Mouse (Mus musculus) forebrain, embryonic 10.5 days (tissue): ENCODE measurements around the gene Bag6. TPM values are rescaled to one million over a fixed set of nuclear protein-coding genes. Genes with fewer than 3 reads are reported as not detected.
A peak's percentile ranks its signal among the peaks of the same experiment; 100 is the strongest.

Experiments
- DNase-seq: peaks from one replicate; pipeline ENCODE4 v3.0.0-alpha.2; 2017; ENCODE audit warnings: low spot score; ENCODE audit errors: extremely low spot score
- H3K27ac ChIP-seq: fragments of 300-500 bp; sonication (generic); 2 replicates; pipeline ENCODE4 v1.5.1; 2016; ENCODE audit warnings: mild to moderate bottlenecking
- H3K27me3 ChIP-seq: fragments of 300-500 bp; sonication (generic); 2 replicates; pipeline ENCODE4 v1.6.1; 2016; ENCODE audit warnings: mild to moderate bottlenecking; ENCODE audit not compliant: poor library complexity, severe bottlenecking
- H3K36me3 ChIP-seq: fragments of 300-500 bp; sonication (generic); replicated peaks from 2 replicates; pipeline ENCODE4 v1.6.1; 2016; ENCODE audit warnings: mild to moderate bottlenecking, moderate library complexity
- H3K4me1 ChIP-seq: fragments of 300-500 bp; sonication (generic); 2 replicates; pipeline ENCODE4 v1.6.1; 2016
- H3K4me3 ChIP-seq: fragments of 300-500 bp; sonication (generic); 2 replicates; pipeline ENCODE4 v1.5.1; 2016; ENCODE audit warnings: mild to moderate bottlenecking, moderate library complexity
- H3K9me3 ChIP-seq: fragments of 300-500 bp; sonication (generic); 2 replicates; pipeline ENCODE4 v1.6.1; 2016; ENCODE audit warnings: mild to moderate bottlenecking, moderate library complexity
- WGBS: fragments of 180-500 bp; shearing (Covaris S2); methylation state at CpG from one replicate; pipeline ENCODE4 v1.1.7; 2016; 5-methylcytosine and 5-hydroxymethylcytosine counted together
- polyA plus RNA-seq: library from polyadenylated mRNA; unstranded; fragments of >200 nt; fragmentation: Nextera tagmentation; extraction: Ambion mirVana; gene quantifications from 2 replicates; pipeline ENCODE4 v1.2.1, GENCODE M21; 2016

Bag6 gene
- polyA plus RNA-seq, 1 experiment from 2014 or later: 69.0 TPM

DNA sequence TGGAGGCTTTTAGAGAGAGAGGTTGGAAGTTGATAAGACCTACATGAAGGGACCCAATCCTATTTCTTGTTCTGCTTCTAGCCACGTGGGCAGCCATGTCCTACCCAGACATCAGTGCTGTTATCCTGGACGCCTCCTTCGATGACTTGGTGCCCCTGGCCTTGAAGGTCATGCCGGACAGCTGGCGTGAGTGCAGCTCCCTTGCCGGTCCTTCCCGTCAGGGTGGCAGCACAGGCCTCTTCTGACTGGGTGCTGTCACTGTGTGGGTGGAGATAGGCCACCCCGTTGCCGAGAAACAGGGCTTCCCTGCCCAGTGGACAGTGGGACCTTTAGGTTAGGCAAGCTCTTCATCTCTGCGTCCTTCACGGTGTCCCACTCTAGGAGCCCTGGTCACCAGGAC is 33.8 kb upstream of the Bag6 start:
- 88% methylated on average over 11 of the region's 11 CpGs for WGBS
- no peak overlapping the region for H3K4me3 ChIP-seq
- DNase-seq: no peak
- no peaks in the 10 kb centered on the region for H3K27me3 ChIP-seq
- no peaks in the 10 kb centered on the region for H3K9me3 ChIP-seq
- peaks cover 75% of the 10 kb centered on the region for H3K36me3 ChIP-seq
- peaks cover 8% of the 10 kb centered on the region for H3K4me1 ChIP-seq
- no peak overlapping the region for H3K27ac ChIP-seq

DNA sequence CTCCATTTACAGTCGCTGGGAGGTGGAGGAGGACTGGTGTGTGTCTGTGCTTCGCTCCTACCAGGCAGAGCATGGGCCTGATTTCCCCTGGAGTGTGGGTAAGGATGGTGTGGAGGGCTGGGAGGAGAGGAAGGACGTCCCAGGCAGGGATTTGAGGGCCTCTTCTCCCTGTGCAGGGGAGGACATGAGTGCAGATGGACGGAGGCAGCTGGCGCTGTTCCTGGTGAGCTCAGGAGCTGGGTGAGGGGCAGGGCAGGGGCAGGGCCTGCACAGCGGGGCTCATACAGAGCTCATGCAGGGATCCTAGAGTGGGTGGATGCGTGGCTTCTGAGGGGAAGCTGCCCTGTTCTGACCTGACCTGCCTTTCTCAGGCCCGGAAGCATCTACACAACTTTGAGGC is 32.7 kb upstream of the Bag6 start:
- H3K27me3 ChIP-seq: no peaks in the 10 kb centered on the region
- peaks cover 64% of the 10 kb centered on the region for H3K36me3 ChIP-seq
- H3K27ac ChIP-seq: no peak overlapping the region
- DNase-seq: no peak
- no peaks in the 10 kb centered on the region for H3K9me3 ChIP-seq
- H3K4me3 ChIP-seq: no peak overlapping the region
- peaks cover 11% of the 10 kb centered on the region for H3K4me1 ChIP-seq
- WGBS: 90% methylated on average over 7 of the region's 8 CpGs

DNA sequence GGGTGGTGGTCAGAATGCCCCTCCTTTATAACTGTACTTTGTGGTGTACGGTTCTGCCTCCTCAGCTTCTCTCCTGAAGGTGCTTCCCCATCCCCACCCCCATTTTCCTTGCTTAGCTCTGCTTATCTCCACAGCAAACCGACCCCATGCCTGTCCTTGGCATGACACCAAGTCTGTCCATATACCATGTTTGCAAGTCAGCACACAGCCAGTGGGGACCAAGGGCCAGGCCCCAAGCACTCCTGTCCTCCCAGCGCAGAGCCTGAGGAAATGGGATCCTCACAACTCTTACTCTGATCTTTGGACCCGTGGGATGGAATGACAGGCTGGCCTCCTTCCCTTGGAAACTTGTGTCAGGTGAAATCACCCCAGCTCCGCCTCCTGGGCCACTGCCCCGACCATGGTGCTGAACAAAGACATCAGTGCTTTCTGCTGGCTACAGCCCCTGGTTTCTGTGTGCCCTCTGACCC is 31.7 kb upstream of the Bag6 start:
- H3K4me1 ChIP-seq: peaks cover 11% of the 10 kb centered on the region
- H3K4me3 ChIP-seq: 0 out of 2 replicates have a peak overlapping the region, but pooled peaks have one; percentile 15
- H3K9me3 ChIP-seq: no peaks in the 10 kb centered on the region
- DNase-seq: no peak
- WGBS: 79% methylated on average over 6 of the region's 6 CpGs
- H3K36me3 ChIP-seq: peaks cover 56% of the 10 kb centered on the region
- H3K27me3 ChIP-seq: no peaks in the 10 kb centered on the region
- no peak overlapping the region for H3K27ac ChIP-seq

- no peak overlapping the region for H3K27ac ChIP-seq
- peaks cover 11% of the 10 kb centered on the region for H3K4me1 ChIP-seq
- peaks cover 47% of the 10 kb centered on the region for H3K36me3 ChIP-seq
- H3K9me3 ChIP-seq: no peaks in the 10 kb centered on the region
- no peak for DNase-seq
- 91% methylated on average over 7 of the region's 7 CpGs for whole genome bisulfite sequencing
- no peak overlapping the region for H3K4me3 ChIP-seq
- no peaks in the 10 kb centered on the region for H3K27me3 ChIP-seq
Observed at GRCm38 (mm10) chr17:35104079-35104478, 30.9 kb upstream of the Bag6 start.

DNA sequence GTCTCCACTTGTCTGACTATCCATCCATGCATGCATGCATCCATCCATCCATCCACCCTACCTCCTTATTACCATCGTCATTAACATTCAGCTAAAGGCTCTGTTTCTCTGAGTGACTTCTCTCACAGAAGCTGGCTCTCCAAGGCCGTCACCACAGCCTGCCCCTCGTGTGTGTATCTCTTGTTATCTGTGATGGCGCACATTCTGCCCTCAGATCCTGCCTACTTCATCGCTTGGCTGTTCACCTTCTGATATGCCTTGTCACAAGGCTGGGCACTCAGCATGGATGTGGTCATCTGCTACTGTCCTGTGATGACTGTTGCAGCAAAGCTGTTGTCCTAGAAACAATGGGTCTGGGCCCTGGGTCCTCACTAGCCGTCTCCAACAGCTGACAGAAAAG is 30.2 kb upstream of the Bag6 start:
- Histone ChIP-seq H3K27ac (no peak overlapping the region), H3K36me3 (peaks cover 41% of the 10 kb centered on the region), H3K27me3 (no peaks in the 10 kb centered on the region), H3K4me1 (peaks cover 11% of the 10 kb centered on the region), H3K4me3 (no peak overlapping the region), H3K9me3 (no peaks in the 10 kb centered on the region)
- DNase-seq: no peak
- 81% methylated on average over 6 of the region's 6 CpGs for whole genome bisulfite sequencing

GRCm38 (mm10) chr17:35105740-35106389 is 29.1 kb upstream of the Bag6 start:
- Histone ChIP-seq H3K27me3 (no peaks in the 10 kb centered on the region), H3K27ac (peak overlapping the region; percentile 82), H3K4me3 (peak overlapping the region; percentile 28), H3K4me1 (peaks cover 11% of the 10 kb centered on the region), H3K36me3 (peaks cover 30% of the 10 kb centered on the region), H3K9me3 (no peaks in the 10 kb centered on the region)
- 27% methylated on average over 13 of the region's 13 CpGs for WGBS
- peak; percentile 21 for DNase-seq

DNA sequence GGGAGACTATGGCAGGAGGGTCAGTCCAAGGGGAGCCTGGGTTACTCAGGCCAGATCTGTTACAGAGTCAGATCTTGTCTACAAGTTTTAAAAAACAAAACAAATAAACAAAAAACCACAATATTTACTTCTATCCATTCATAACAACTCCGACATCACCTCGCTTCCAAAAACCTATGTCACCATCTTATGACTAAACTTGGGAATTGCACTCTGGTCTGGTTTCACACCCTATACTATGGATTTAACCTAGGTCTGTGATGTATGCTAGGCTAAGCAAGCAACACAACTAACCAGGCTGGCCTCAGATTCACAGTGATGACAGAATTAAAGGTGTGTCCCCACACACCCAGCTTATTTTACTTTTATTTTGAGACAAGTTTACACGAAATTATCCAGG is 28.5 kb upstream of the Bag6 start:
- Histone ChIP-seq H3K4me3 (peak overlapping the region; percentile 28; the same call in 1 of the 2 replicates), H3K4me1 (peaks cover 11% of the 10 kb centered on the region), H3K27ac (peak overlapping the region; percentile 82), H3K9me3 (no peaks in the 10 kb centered on the region), H3K27me3 (no peaks in the 10 kb centered on the region), H3K36me3 (peaks cover 23% of the 10 kb centered on the region)
- WGBS: 81% methylated on average over 3 of the region's 3 CpGs
- DNase-seq: no peak

GRCm38 (mm10) chr17:35108097-35108496 is 26.9 kb upstream of the Bag6 start, which contains the start of gene Ly6g5c:
TSS of gene Ly6g5c (plus strand) at chr17:35108279.
- Histone ChIP-seq H3K9me3 (no peaks in the 10 kb centered on the region), H3K4me3 (no peak within 1 kb of the TSS), H3K36me3 (peaks cover 7% of the 10 kb centered on the region), H3K27ac (no peak within 1 kb of the TSS), H3K4me1 (peaks cover 11% of the 10 kb centered on the region), H3K27me3 (no peaks in the 10 kb centered on the region)
- no peak for DNase-seq
- 91% methylated on average over 6 of the region's 6 CpGs for WGBS

DNA sequence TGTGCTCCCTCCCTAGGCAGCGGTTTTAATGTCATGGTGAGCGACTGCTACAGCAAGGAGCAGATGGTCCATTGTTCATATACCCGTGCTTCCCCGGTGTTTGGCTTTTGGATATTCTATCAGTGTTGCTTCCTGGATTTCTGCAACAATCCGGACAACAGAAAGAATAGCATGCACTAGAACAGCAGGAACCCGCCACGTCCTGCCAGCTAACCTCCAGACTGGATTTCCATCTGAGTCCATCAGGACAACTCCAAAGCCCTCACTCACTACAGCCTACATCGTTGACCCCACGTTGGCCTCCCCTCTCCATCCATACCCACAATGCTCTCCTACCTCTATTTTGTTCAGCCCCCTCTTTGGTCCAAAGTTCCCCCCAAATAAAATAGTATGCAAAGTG is 23.2 kb upstream of the Bag6 start:
- Histone ChIP-seq H3K4me1 (no peaks in the 10 kb centered on the region), H3K36me3 (peaks cover 30% of the 10 kb centered on the region), H3K9me3 (no peaks in the 10 kb centered on the region), H3K4me3 (no peak overlapping the region), H3K27me3 (no peaks in the 10 kb centered on the region), H3K27ac (no peak overlapping the region)
- WGBS: 87% methylated on average over 9 of the region's 9 CpGs
- DNase-seq: no peak

DNA sequence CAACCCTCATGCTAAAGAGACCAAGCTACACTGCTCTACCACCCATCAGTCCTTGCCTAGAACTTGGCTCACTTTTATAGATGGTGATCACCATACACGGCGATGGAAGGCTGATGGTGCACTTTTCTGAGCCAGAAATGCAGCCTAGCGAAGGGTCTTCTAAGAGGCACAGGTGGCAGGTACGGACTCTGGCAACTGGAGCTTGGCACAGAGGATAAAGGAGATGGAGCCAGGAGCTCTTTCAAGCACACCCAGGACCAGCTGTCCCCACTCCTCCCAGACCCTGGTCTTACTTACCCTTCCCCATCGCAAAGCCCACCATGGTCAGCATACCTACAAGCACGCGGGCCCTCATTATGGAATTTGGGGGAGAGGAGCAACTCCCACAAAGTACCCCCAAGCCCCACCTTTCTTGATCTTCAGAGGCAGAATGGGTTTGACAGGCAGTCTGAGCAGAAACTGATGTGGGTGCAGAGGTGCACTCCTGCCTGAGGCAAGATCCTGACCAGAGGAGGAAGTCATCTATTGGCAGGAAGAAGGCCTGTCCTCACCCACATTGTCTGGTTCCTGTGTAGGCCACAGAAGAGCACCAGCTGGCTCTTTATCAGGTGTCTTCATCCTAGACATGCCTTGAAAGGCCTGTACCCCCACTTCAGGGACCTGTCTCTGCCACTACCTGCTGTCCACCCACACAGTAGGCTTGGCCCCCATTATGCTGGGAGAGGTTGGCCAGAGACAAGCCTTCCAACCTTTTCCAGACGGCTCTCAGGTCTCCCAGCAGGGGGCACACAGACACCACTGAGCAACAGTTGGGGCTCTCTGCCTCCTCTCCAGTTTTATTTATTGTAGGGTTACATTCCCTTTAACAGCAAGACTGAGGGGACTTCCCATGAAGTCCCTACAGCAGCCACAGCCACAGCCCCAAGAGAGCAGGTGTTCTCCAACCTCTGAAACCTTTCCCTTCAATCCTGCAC is 19.6 kb upstream of the Bag6 start, which contains the start of gene Ly6g5b:
TSS of gene Ly6g5b (minus strand) at position 383 of the 974 bp plus-strand sequence.
- DNase-seq: no peak
- H3K9me3 ChIP-seq: no peaks in the 10 kb centered on the region
- 89% methylated on average over 8 of the region's 8 CpGs for WGBS
- peaks cover 9% of the 10 kb centered on the region for H3K4me1 ChIP-seq
- H3K4me3 ChIP-seq: no peak within 1 kb of the TSS; the same call in 1 of the 2 replicates
- H3K36me3 ChIP-seq: peaks cover 60% of the 10 kb centered on the region
- H3K27me3 ChIP-seq: no peaks in the 10 kb centered on the region
- no peak within 1 kb of the TSS for H3K27ac ChIP-seq

GRCm38 (mm10) chr17:35120745-35121142 is 14.2 kb upstream of the Bag6 start:
- WGBS: under 1% methylated on average over 33 of the region's 33 CpGs
- H3K4me3 ChIP-seq: peak overlapping the region; percentile 82
- H3K4me1 ChIP-seq: peaks cover 34% of the 10 kb centered on the region
- DNase-seq: no peak
- peaks cover 64% of the 10 kb centered on the region for H3K36me3 ChIP-seq
- peak overlapping the region; percentile 93 for H3K27ac ChIP-seq
- no peaks in the 10 kb centered on the region for H3K27me3 ChIP-seq
- no peaks in the 10 kb centered on the region for H3K9me3 ChIP-seq

- peak within 1 kb of the TSS; percentile 93 for H3K27ac ChIP-seq
- H3K4me3 ChIP-seq: peak within 1 kb of the TSS; percentile 82
- peaks cover 59% of the 10 kb centered on the region for H3K36me3 ChIP-seq
- peak; percentile 97 for DNase-seq
- H3K27me3 ChIP-seq: no peaks in the 10 kb centered on the region
- under 1% methylated on average over 50 of the region's 50 CpGs for WGBS
- no peaks in the 10 kb centered on the region for H3K9me3 ChIP-seq
- H3K4me1 ChIP-seq: peaks cover 39% of the 10 kb centered on the region
Observed at GRCm38 (mm10) chr17:35121143-35121799, 13.7 kb upstream of the Bag6 start, which contains the start of gene Gpank1. TSS of gene Gpank1 (plus strand) at chr17:35121455.
